Mouse (Mus musculus): Measurements from ENCODE around the gene Esx1. TPM values are rescaled to one million over a fixed set of nuclear protein-coding genes. Genes with fewer than 3 reads are reported as not detected.

Esx1 gene
- total RNA-seq (2021), result not detected
- long read RNA-seq, experiment 1, result 0 reads
- long read RNA-seq, experiment 2, result 0 reads

GRCm38 (mm10) chrX:137121718-137122117 is at the start of gene Esx1:
TSS of gene Esx1 (minus strand) at chrX:137122083.
- no peak for DNase-seq (ENCODE audit: low spot score in 2 of 2)

GRCm38 (mm10) chrX:137170021-137170420 is 48.1 kb upstream of the Esx1 start:
- no peak for DNase-seq (ENCODE audit: low spot score in 2 of 2)

GRCm38 (mm10) chrX:137167658-137168057 is 45.8 kb upstream of the Esx1 start:
- no peak for DNase-seq (ENCODE audit: low spot score in 2 of 2)

GRCm38 (mm10) chrX:137165621-137166020 is 43.7 kb upstream of the Esx1 start:
- DNase-seq (ENCODE audit: low spot score in 2 of 2), result no peak

GRCm38 (mm10) chrX:137162700-137163099 is 40.8 kb upstream of the Esx1 start:
- DNase-seq (ENCODE audit: low spot score in 2 of 2), result no peak

GRCm38 (mm10) chrX:137160971-137161370 is 39.1 kb upstream of the Esx1 start:
- no peak for DNase-seq (ENCODE audit: low spot score in 2 of 2)

- no peak for DNase-seq (ENCODE audit: low spot score in 2 of 2)
Observed at GRCm38 (mm10) chrX:137149050-137149449, 27.2 kb upstream of the Esx1 start.

GRCm38 (mm10) chrX:137144674-137145073 is 22.8 kb upstream of the Esx1 start:
- DNase-seq (ENCODE audit: low spot score in 2 of 2), result no peak

GRCm38 (mm10) chrX:137143726-137144125 is 21.8 kb upstream of the Esx1 start:
- DNase-seq (ENCODE audit: low spot score in 2 of 2), result no peak

- no peak for DNase-seq (ENCODE audit: low spot score in 2 of 2)
Observed at GRCm38 (mm10) chrX:137142546-137142945, 20.7 kb upstream of the Esx1 start.

GRCm38 (mm10) chrX:137141669-137142068 is 19.8 kb upstream of the Esx1 start:
- peak in 1 of 2 experiments; percentile 28 for DNase-seq (ENCODE audit: low spot score in 2 of 2)

GRCm38 (mm10) chrX:137127542-137127941 is 5.7 kb upstream of the Esx1 start:
- DNase-seq (ENCODE audit: low spot score in 2 of 2), result no peak

GRCm38 (mm10) chrX:137119675-137120423 is 2.0 kb downstream of the Esx1 start:
- no peak for DNase-seq (ENCODE audit: low spot score in 2 of 2)

GRCm38 (mm10) chrX:137118097-137118746 is 3.7 kb downstream of the Esx1 start:
- peak in 1 of 2 experiments; percentile 16 for DNase-seq (ENCODE audit: low spot score in 2 of 2)

- no peak for DNase-seq (ENCODE audit: low spot score in 2 of 2)
Observed at GRCm38 (mm10) chrX:137106498-137106897, 15.4 kb downstream of the Esx1 start.

- DNase-seq (ENCODE audit: low spot score in 2 of 2), result no peak
Observed at GRCm38 (mm10) chrX:137104531-137104930, 17.4 kb downstream of the Esx1 start.

Other genes starting within 250 kb of the Esx1 start
- gene H2bfm, start 194.8 kb downstream of the Esx1 start, total RNA-seq (2021), result not detected
- gene Tmsb15b2, start 146.6 kb downstream of the Esx1 start, total RNA-seq (2021), result 10 to 100 TPM in 1 of 2 experiments, 1 to 10 TPM in 1; 5.6 to 22.0 TPM
- under 1 TPM in 1 of 2 experiments, not detected in 1; 0.78 TPM for gene Tmsb15l, start 145.2 kb downstream of the Esx1 start, total RNA-seq (2021)
- 1 to 10 TPM; 1.5 to 5.1 TPM for gene Tmsb15b1, start 145.2 kb downstream of the Esx1 start, total RNA-seq (2021)
- under 1 TPM; 0.22 to 0.39 TPM for gene Zcchc18, start 128.9 kb downstream of the Esx1 start, total RNA-seq (2021)
- 1 to 10 TPM; 5.9 to 8.3 TPM for gene Slc25a53, start 83.8 kb downstream of the Esx1 start, total RNA-seq (2021)
- gene Fam199x, start 72.5 kb downstream of the Esx1 start, total RNA-seq (2021), result 1 to 10 TPM; 4.5 to 5.6 TPM